Mouse (Mus musculus): ENCODE results near the gene Alkal2. TPM values are rescaled to one million over a fixed set of nuclear protein-coding genes. Genes with fewer than 3 reads are reported as not detected.

Gene Alkal2
- total and polyA plus RNA-seq, 3 experiments = 0.04 TPM; not detected in 2

DNA sequence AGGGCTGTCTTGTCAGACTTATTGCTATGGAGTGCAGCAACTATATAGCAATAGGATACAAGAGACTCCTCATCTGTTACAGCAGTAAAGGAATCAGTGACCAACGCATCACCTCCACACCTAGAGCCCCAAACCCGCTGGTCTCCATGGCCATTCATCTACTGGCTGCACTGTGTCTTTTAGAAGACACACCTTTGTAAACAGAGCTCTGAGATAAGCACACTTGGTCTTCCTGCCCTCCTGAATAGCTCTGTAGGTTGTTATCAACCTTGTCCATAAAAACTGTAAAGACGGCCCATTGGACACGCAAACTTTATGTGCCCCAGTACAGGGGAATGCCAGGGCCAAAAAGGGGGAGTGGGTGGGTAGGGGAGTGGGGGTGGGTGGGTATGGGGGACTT, 12.9 kb downstream of the Alkal2 start:
- Histone ChIP-seq H3K27ac (ENCODE audit: control insufficient read depth, low read depth, low read length) (no peak overlapping the region), H3K9me3 (replicated peaks; ENCODE audit: insufficient read depth, low read length) (no peaks in the 10 kb centered on the region), H3K4me1 (ENCODE audit: control insufficient read depth in 1 of 2, insufficient read depth in 2 of 2, low read length in 2 of 2) (no peaks in the 10 kb centered on the region), H3K27me3 (ENCODE audit: control insufficient read depth in 1 of 2, insufficient read depth in 2 of 2, low read length in 2 of 2) (no peaks in the 10 kb centered on the region), H3K79me2 (ENCODE audit: control insufficient read depth, insufficient read depth, low read length, poor library complexity) (no peaks in the 10 kb centered on the region), H3K36me3 (ENCODE audit: control insufficient read depth in 1 of 2, insufficient read depth in 2 of 2, low read length in 2 of 2) (no peaks in the 10 kb centered on the region), H3K4me3 (ENCODE audit: control insufficient read depth in 1 of 2, insufficient read depth in 1 of 2, low read depth in 2 of 2, low read length in 2 of 2) (no peak overlapping the region), H3K9ac (ENCODE audit: control insufficient read depth, low read depth, low read length, poor library complexity, severe bottlenecking) (no peak overlapping the region)
- no peak for TF ChIP-seq NELFE (IDR thresholded peaks at IDR 0.05; ENCODE audit: low read depth, low read length)
- no peak for TF ChIP-seq ETS1 (IDR thresholded peaks at IDR 0.05; ENCODE audit: low read depth, low read length)
- no peak for TF ChIP-seq MAFK (IDR thresholded peaks at IDR 0.05; ENCODE audit: borderline replicate concordance, low read depth, low read length)
- no peak for DNase-seq (ENCODE audit: low read depth, low spot score)

DNA sequence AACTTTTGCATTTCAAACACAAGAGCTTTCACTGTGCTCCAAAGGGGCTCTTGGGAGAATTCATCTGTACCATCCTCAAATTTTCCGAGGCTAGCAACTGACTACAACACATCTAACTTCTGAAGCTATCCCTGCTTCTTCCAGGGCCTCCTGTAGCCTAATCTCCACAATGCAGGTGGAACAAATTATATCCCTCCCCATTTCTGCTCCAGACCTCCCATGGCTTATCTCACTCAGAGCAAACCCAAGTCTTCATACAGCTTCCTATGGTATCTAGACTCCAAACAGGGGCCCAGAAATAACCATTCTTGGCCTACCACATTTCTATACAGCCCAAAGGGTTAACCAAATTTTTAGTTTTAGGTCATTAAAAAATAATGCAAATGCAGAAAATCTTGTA, 24.5 kb downstream of the Alkal2 start:
- peaks cover 19% of the 10 kb centered on the region for H3K79me2 ChIP-seq (ENCODE audit: control insufficient read depth, insufficient read depth, low read length, poor library complexity)
- no peak overlapping the region for H3K9ac ChIP-seq (ENCODE audit: control insufficient read depth, low read depth, low read length, poor library complexity, severe bottlenecking)
- H3K4me1 ChIP-seq (ENCODE audit: control insufficient read depth in 1 of 2, insufficient read depth in 2 of 2, low read length in 2 of 2) = peaks cover 0 to 13% of the 10 kb centered on the region in 2 experiments; a peak in 3 of 4 replicates
- H3K36me3 ChIP-seq (ENCODE audit: control insufficient read depth in 1 of 2, insufficient read depth in 2 of 2, low read length in 2 of 2) = peaks cover 3 to 17% of the 10 kb centered on the region in 2 experiments
- no peak overlapping the region for H3K4me3 ChIP-seq (ENCODE audit: control insufficient read depth in 1 of 2, insufficient read depth in 1 of 2, low read depth in 2 of 2, low read length in 2 of 2)
- H3K9me3 ChIP-seq (replicated peaks; ENCODE audit: insufficient read depth, low read length) = no peaks in the 10 kb centered on the region
- TF ChIP-seq TCF12 (IDR thresholded peaks at IDR 0.05; ENCODE audit: low read depth, low read length) = no peak
- no peak for TF ChIP-seq BHLHE40 (IDR thresholded peaks at IDR 0.05; ENCODE audit: borderline replicate concordance, low read depth, low read length)
- no peak for TF ChIP-seq E2F4 (IDR thresholded peaks at IDR 0.05; ENCODE audit: borderline replicate concordance, low read depth, low read length)
- TF ChIP-seq MAFK (IDR thresholded peaks at IDR 0.05; ENCODE audit: borderline replicate concordance, low read depth, low read length) = no peak
- TF ChIP-seq MAZ (IDR thresholded peaks at IDR 0.05; ENCODE audit: low read depth, low read length) = no peak
- no peak for TF ChIP-seq KAT2A (conservative IDR thresholded peaks at IDR 0.05; ENCODE audit: low read depth, low read length)
- no peak for TF ChIP-seq JUND (IDR thresholded peaks at IDR 0.05; ENCODE audit: low read depth, low read length)
- TF ChIP-seq ZNF384 (IDR thresholded peaks at IDR 0.05; ENCODE audit: low read depth, low read length) = no peak
- TF ChIP-seq SIN3A (IDR thresholded peaks at IDR 0.05; ENCODE audit: low read length) = no peak
- no peak for TF ChIP-seq CHD1 (IDR thresholded peaks at IDR 0.05; ENCODE audit: low read depth, low read length)
- TF ChIP-seq CTCF (IDR thresholded peaks at IDR 0.05 in 2 of 3, conservative IDR thresholded peaks at IDR 0.05 in 1 of 3; ENCODE audit: control insufficient read depth in 1 of 3, insufficient read depth in 1 of 3, low read depth in 2 of 3, low read length in 3 of 3, poor library complexity in 1 of 3, severe bottlenecking in 1 of 3) = no peak
- no peak overlapping the region for H3K27ac ChIP-seq (ENCODE audit: control insufficient read depth, low read depth, low read length)
- no peaks in the 10 kb centered on the region for H3K27me3 ChIP-seq (ENCODE audit: control insufficient read depth in 1 of 2, insufficient read depth in 2 of 2, low read length in 2 of 2)
- peak; percentile 8 for DNase-seq (ENCODE audit: low read depth, low spot score)

DNA sequence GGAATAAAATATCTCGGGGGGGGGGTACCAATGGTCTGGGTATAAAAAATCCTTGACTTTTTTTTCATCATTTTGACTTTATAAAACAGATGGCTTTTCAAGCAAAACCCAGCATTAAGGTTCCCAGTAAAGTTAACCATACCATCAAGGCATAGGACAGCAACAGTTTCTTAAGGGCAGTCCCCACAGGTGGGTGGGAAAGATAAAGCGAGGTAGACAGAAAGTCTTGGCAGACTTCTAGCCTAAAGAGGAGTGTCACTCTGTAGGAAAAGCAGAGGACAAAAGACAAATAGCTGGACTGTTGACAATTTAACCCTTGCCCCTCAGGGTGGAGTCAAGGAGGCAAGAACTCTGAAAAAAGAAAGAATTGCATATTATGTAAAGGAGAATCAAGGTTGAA, 25.8 kb downstream of the Alkal2 start:
- H3K4me1 ChIP-seq (ENCODE audit: control insufficient read depth in 1 of 2, insufficient read depth in 2 of 2, low read length in 2 of 2) = peaks cover 0 to 13% of the 10 kb centered on the region in 2 experiments; a peak in 3 of 4 replicates
- no peaks in the 10 kb centered on the region for H3K27me3 ChIP-seq (ENCODE audit: control insufficient read depth in 1 of 2, insufficient read depth in 2 of 2, low read length in 2 of 2)
- H3K9ac ChIP-seq (ENCODE audit: control insufficient read depth, low read depth, low read length, poor library complexity, severe bottlenecking) = no peak overlapping the region
- H3K27ac ChIP-seq (ENCODE audit: control insufficient read depth, low read depth, low read length) = no peak overlapping the region
- no peak overlapping the region for H3K4me3 ChIP-seq (ENCODE audit: control insufficient read depth in 1 of 2, insufficient read depth in 1 of 2, low read depth in 2 of 2, low read length in 2 of 2)
- H3K79me2 ChIP-seq (ENCODE audit: control insufficient read depth, insufficient read depth, low read length, poor library complexity) = peaks cover 19% of the 10 kb centered on the region
- no peaks in the 10 kb centered on the region for H3K9me3 ChIP-seq (replicated peaks; ENCODE audit: insufficient read depth, low read length)
- DNase-seq (ENCODE audit: low read depth, low spot score) = peak; percentile 20
- H3K36me3 ChIP-seq (ENCODE audit: control insufficient read depth in 1 of 2, insufficient read depth in 2 of 2, low read length in 2 of 2) = peaks cover 0 to 17% of the 10 kb centered on the region in 2 experiments; a peak in 3 of 4 replicates
- TF ChIP-seq ELF1 (IDR thresholded peaks at IDR 0.05; ENCODE audit: low read depth, low read length) = no peak
- TF ChIP-seq TAL1 (IDR thresholded peaks at IDR 0.05; ENCODE audit: low read length) = peak; percentile 41; the same call in 1 of the 2 replicates

All from MEL (cell line).